Mouse (Mus musculus): ENCODE results near the gene Gm37240. TPM values are rescaled to one million over a fixed set of nuclear protein-coding genes. Genes with fewer than 3 reads are reported as not detected.

Gene Gm37240
- polyA plus RNA-seq, 1 experiment from 2014 or later: not detected

GRCm38 (mm10) chr3:85663826-85664225 is 223.5 kb downstream of the Gm37240 start:
- H3K9ac ChIP-seq: no peak overlapping the region
- H3K4me2 ChIP-seq: no peak overlapping the region
- peaks cover 8% of the 10 kb centered on the region for H3K4me1 ChIP-seq (replicated peaks)
- 79% methylated on average over 5 of the region's 5 CpGs for WGBS
- no peaks in the 10 kb centered on the region for H3K9me3 ChIP-seq
- H3K27me3 ChIP-seq: no peaks in the 10 kb centered on the region
- ATAC-seq (ENCODE audit: low read depth): no peak
- H3K27ac ChIP-seq (replicated peaks): no peak overlapping the region
- no peaks in the 10 kb centered on the region for H3K36me3 ChIP-seq
- no peak overlapping the region for H3K4me3 ChIP-seq

GRCm38 (mm10) chr3:85661926-85662813 is 225.1 kb downstream of the Gm37240 start:
- peak overlapping the region; percentile 49; the same call in 1 of the 2 replicates for H3K27ac ChIP-seq (replicated peaks)
- H3K27me3 ChIP-seq: no peaks in the 10 kb centered on the region
- WGBS: 57% methylated on average over 10 of the region's 10 CpGs
- H3K4me3 ChIP-seq: no peak overlapping the region
- no peak overlapping the region for H3K4me2 ChIP-seq
- no peak overlapping the region for H3K9ac ChIP-seq
- peaks cover 8% of the 10 kb centered on the region for H3K4me1 ChIP-seq (replicated peaks)
- no peaks in the 10 kb centered on the region for H3K9me3 ChIP-seq
- no peaks in the 10 kb centered on the region for H3K36me3 ChIP-seq
- no peak; the same call in 1 of the 2 replicates for ATAC-seq (ENCODE audit: low read depth)

- Histone ChIP-seq H3K9ac (no peak overlapping the region), H3K27ac (replicated peaks) (no peak overlapping the region), H3K4me2 (no peak overlapping the region), H3K9me3 (no peaks in the 10 kb centered on the region), H3K4me1 (replicated peaks) (peaks cover 8% of the 10 kb centered on the region), H3K27me3 (no peaks in the 10 kb centered on the region), H3K4me3 (no peak overlapping the region), H3K36me3 (peaks cover 5% of the 10 kb centered on the region; the same call in 1 of the 2 replicates)
- WGBS: 89% methylated on average over 7 of the region's 7 CpGs
- no peak for ATAC-seq (ENCODE audit: low read depth)
Measured at GRCm38 (mm10) chr3:85659681-85660080, 227.6 kb downstream of the Gm37240 start.

GRCm38 (mm10) chr3:85655538-85655937 is 231.8 kb downstream of the Gm37240 start:
- no peak for ATAC-seq (ENCODE audit: low read depth)
- WGBS: 96% methylated on average over 3 of the region's 3 CpGs
- H3K4me2 ChIP-seq: no peak overlapping the region
- peaks cover 13% of the 10 kb centered on the region; the same call in 1 of the 2 replicates for H3K36me3 ChIP-seq
- H3K9me3 ChIP-seq: no peaks in the 10 kb centered on the region
- H3K27me3 ChIP-seq: no peaks in the 10 kb centered on the region
- H3K9ac ChIP-seq: no peak overlapping the region
- H3K27ac ChIP-seq (replicated peaks): no peak overlapping the region
- H3K4me3 ChIP-seq: no peak overlapping the region
- peaks cover 7% of the 10 kb centered on the region for H3K4me1 ChIP-seq (replicated peaks)

GRCm38 (mm10) chr3:85652727-85653665 is 234.3 kb downstream of the Gm37240 start:
- H3K4me1 ChIP-seq (replicated peaks): peaks cover 7% of the 10 kb centered on the region
- H3K36me3 ChIP-seq: peaks cover 13% of the 10 kb centered on the region; the same call in 1 of the 2 replicates
- no peaks in the 10 kb centered on the region for H3K27me3 ChIP-seq
- H3K9ac ChIP-seq: no peak overlapping the region
- H3K4me2 ChIP-seq: no peak overlapping the region
- WGBS: 81% methylated on average over 4 of the region's 4 CpGs
- H3K4me3 ChIP-seq: no peak overlapping the region
- 0 out of 2 replicates have a peak, but pooled peaks have one; percentile 40 for ATAC-seq (ENCODE audit: low read depth)
- 0 out of 2 replicates have a peak overlapping the region, but pooled peaks have one; percentile 38 for H3K27ac ChIP-seq (replicated peaks)
- no peaks in the 10 kb centered on the region for H3K9me3 ChIP-seq

- Histone ChIP-seq H3K27ac (replicated peaks) (no peak overlapping the region), H3K4me1 (replicated peaks) (peaks cover 7% of the 10 kb centered on the region), H3K4me2 (no peak overlapping the region), H3K9ac (no peak overlapping the region), H3K9me3 (no peaks in the 10 kb centered on the region), H3K4me3 (no peak overlapping the region), H3K36me3 (peaks cover 5% of the 10 kb centered on the region; the same call in 1 of the 2 replicates), H3K27me3 (no peaks in the 10 kb centered on the region)
- ATAC-seq (ENCODE audit: low read depth): no peak
- 93% methylated on average over 4 of the region's 4 CpGs for WGBS
Measured at GRCm38 (mm10) chr3:85649176-85649575, 238.1 kb downstream of the Gm37240 start.

GRCm38 (mm10) chr3:85645517-85646004 is 241.8 kb downstream of the Gm37240 start:
- Histone ChIP-seq H3K27me3 (no peaks in the 10 kb centered on the region), H3K4me3 (no peak overlapping the region), H3K36me3 (no peaks in the 10 kb centered on the region), H3K9me3 (no peaks in the 10 kb centered on the region), H3K4me1 (replicated peaks) (no peaks in the 10 kb centered on the region), H3K9ac (no peak overlapping the region), H3K4me2 (no peak overlapping the region), H3K27ac (replicated peaks) (no peak overlapping the region)
- 80% methylated on average over 7 of the region's 7 CpGs for WGBS
- ATAC-seq (ENCODE audit: low read depth): no peak

- no peaks in the 10 kb centered on the region for H3K27me3 ChIP-seq
- no peak overlapping the region for H3K4me3 ChIP-seq
- no peak overlapping the region for H3K9ac ChIP-seq
- no peak overlapping the region for H3K27ac ChIP-seq (replicated peaks)
- no peak for ATAC-seq (ENCODE audit: low read depth)
- no peaks in the 10 kb centered on the region for H3K36me3 ChIP-seq
- no peaks in the 10 kb centered on the region for H3K9me3 ChIP-seq
- H3K4me1 ChIP-seq (replicated peaks): no peaks in the 10 kb centered on the region
- WGBS: 93% methylated on average over 3 of the region's 3 CpGs
- H3K4me2 ChIP-seq: no peak overlapping the region
Measured at GRCm38 (mm10) chr3:85644814-85645213, 242.5 kb downstream of the Gm37240 start.

- H3K4me3 ChIP-seq: no peak overlapping the region
- 92% methylated on average over 3 of the region's 3 CpGs for WGBS
Measured at GRCm38 (mm10) chr3:85641751-85642150, 245.6 kb downstream of the Gm37240 start.

GRCm38 (mm10) chr3:85636716-85637447 is 250.4 kb downstream of the Gm37240 start:
- H3K27me3 ChIP-seq: no peaks in the 10 kb centered on the region
- WGBS: 89% methylated on average over 5 of the region's 5 CpGs
- no peak overlapping the region for H3K9ac ChIP-seq
- H3K36me3 ChIP-seq: no peaks in the 10 kb centered on the region
- ATAC-seq (ENCODE audit: low read depth): no peak
- no peak overlapping the region for H3K4me2 ChIP-seq
- no peak overlapping the region for H3K27ac ChIP-seq (replicated peaks)
- no peak overlapping the region for H3K4me3 ChIP-seq
- no peaks in the 10 kb centered on the region for H3K4me1 ChIP-seq (replicated peaks)
- no peaks in the 10 kb centered on the region for H3K9me3 ChIP-seq

More at GRCm38 (mm10) chr3:85641751-85642150, 245.6 kb downstream of the Gm37240 start:
- Histone ChIP-seq H3K27me3 (no peaks in the 10 kb centered on the region), H3K27ac (replicated peaks) (no peak overlapping the region), H3K9me3 (no peaks in the 10 kb centered on the region), H3K36me3 (no peaks in the 10 kb centered on the region), H3K4me1 (replicated peaks) (no peaks in the 10 kb centered on the region), H3K4me2 (no peak overlapping the region), H3K9ac (no peak overlapping the region)
- ATAC-seq (ENCODE audit: low read depth): no peak

- WGBS: 92% methylated on average over 2 of the region's 2 CpGs
- H3K4me1 ChIP-seq (replicated peaks): no peaks in the 10 kb centered on the region
- H3K27ac ChIP-seq (replicated peaks): no peak overlapping the region
- H3K36me3 ChIP-seq: no peaks in the 10 kb centered on the region
- ATAC-seq (ENCODE audit: low read depth): no peak
- H3K9ac ChIP-seq: no peak overlapping the region
- no peak overlapping the region for H3K4me3 ChIP-seq
- no peak overlapping the region for H3K4me2 ChIP-seq
- H3K27me3 ChIP-seq: no peaks in the 10 kb centered on the region
- no peaks in the 10 kb centered on the region for H3K9me3 ChIP-seq
Measured at GRCm38 (mm10) chr3:85635591-85635990, 251.7 kb downstream of the Gm37240 start.

All from neural tube, embryonic 13.5 days (tissue).